Mouse (Mus musculus) forebrain, embryonic 14.5 days (tissue): ENCODE results near the gene Igdcc3. TPM values are rescaled to one million over a fixed set of nuclear protein-coding genes. Genes with fewer than 3 reads are reported as not detected.

Experiments
- ATAC-seq: fragments of 200-750 bp; cut with Nextera tagmentation; 2 replicates; pipeline ENCODE4 v1.8.0; 2017; ENCODE audit warnings: mild to moderate bottlenecking, moderate library complexity
- DNase-seq: peaks from one replicate; pipeline ENCODE4 v3.0.0-alpha.2; 2015; ENCODE audit warnings: low spot score
- H3K27ac ChIP-seq: fragments of 300-500 bp; sonication (generic); 2 replicates; pipeline ENCODE4 v1.5.1; 2014; ENCODE audit warnings: low read depth, mild to moderate bottlenecking, control low read depth, low read length, moderate library complexity
- H3K27me3 ChIP-seq: fragments of 300-500 bp; sonication (generic); replicated peaks from 2 replicates; pipeline ENCODE4 v1.6.1; 2014; ENCODE audit warnings: low read length, control low read depth, mixed read lengths; ENCODE audit not compliant: control insufficient read depth, insufficient read depth
- H3K36me3 ChIP-seq: fragments of 300-500 bp; sonication (generic); 2 replicates; pipeline ENCODE4 v1.6.1; 2014; ENCODE audit warnings: low read length, control low read depth; ENCODE audit not compliant: control insufficient read depth, insufficient read depth
- H3K4me1 ChIP-seq: fragments of 300-500 bp; sonication (generic); 2 replicates; pipeline ENCODE4 v1.6.1; 2014; ENCODE audit warnings: antibody characterized with exemption, low read length, control low read depth; ENCODE audit not compliant: control insufficient read depth, insufficient read depth
- H3K4me2 ChIP-seq: fragments of 300-500 bp; sonication (generic); 2 replicates; pipeline ENCODE4 v1.6.1; 2014; ENCODE audit warnings: mild to moderate bottlenecking, control low read depth, low read length
- H3K4me3 ChIP-seq: fragments of 300-500 bp; sonication (generic); 2 replicates; pipeline ENCODE4 v1.5.1; 2014; ENCODE audit warnings: low read depth, low read length, control low read depth
- H3K9ac ChIP-seq: fragments of 300-500 bp; sonication (generic); 2 replicates; pipeline ENCODE4 v1.6.1; 2014; ENCODE audit warnings: mild to moderate bottlenecking, low read length, control low read depth, moderate library complexity
- H3K9me3 ChIP-seq: fragments of 300-500 bp; sonication (generic); replicated peaks from 2 replicates; pipeline ENCODE4 v1.6.1; 2016; ENCODE audit warnings: low read length, control low read depth, mixed read lengths; ENCODE audit not compliant: control insufficient read depth
- WGBS: fragments of 180-500 bp; shearing (Covaris S2); extraction: QIAGEN DNeasy Blood & Tissue Kit; methylation state at CpG from one replicate; pipeline ENCODE4 v1.1.7; 2014; 5-methylcytosine and 5-hydroxymethylcytosine counted together
- polyA plus RNA-seq: library from polyadenylated mRNA; unstranded; fragments of >200 nt; fragmentation: Nextera tagmentation; extraction: Ambion mirVana; gene quantifications from 2 replicates; pipeline ENCODE4 v1.2.1, GENCODE M21; 2014

Gene Igdcc3
- polyA plus RNA-seq, 1 experiment from 2014 or later: 5.1 TPM

DNA sequence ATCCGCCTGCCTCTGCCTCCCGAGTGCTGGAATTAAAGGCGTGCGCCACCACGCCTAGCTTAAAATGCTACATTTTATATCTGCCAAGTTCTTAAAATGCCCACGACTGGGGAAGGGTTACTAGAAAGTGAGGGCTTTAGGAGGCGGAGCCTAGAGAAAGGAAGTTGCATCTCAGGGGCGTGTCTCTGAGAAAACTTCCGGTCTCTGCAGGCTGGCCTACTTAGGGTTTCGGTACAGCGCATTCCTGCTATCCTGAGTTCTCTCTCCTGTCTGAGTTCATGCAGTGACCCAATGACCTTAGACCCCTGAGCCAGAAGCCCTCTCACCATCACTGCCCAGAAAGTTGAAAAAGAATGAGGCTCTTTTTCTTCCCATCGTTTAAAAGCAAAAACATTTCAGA is 52.2 kb downstream of the Igdcc3 start:
- ATAC-seq (no peak), DNase-seq (no peak)
- H3K36me3 ChIP-seq: no peaks in the 10 kb centered on the region
- no peak overlapping the region for H3K9ac ChIP-seq
- no peaks in the 10 kb centered on the region for H3K9me3 ChIP-seq
- 76% methylated on average over 12 of the region's 12 CpGs for WGBS
- H3K4me2 ChIP-seq: no peak overlapping the region
- peaks cover 10% of the 10 kb centered on the region for H3K4me1 ChIP-seq
- H3K27ac ChIP-seq: no peak overlapping the region
- H3K4me3 ChIP-seq: no peak overlapping the region
- H3K27me3 ChIP-seq: no peaks in the 10 kb centered on the region

DNA sequence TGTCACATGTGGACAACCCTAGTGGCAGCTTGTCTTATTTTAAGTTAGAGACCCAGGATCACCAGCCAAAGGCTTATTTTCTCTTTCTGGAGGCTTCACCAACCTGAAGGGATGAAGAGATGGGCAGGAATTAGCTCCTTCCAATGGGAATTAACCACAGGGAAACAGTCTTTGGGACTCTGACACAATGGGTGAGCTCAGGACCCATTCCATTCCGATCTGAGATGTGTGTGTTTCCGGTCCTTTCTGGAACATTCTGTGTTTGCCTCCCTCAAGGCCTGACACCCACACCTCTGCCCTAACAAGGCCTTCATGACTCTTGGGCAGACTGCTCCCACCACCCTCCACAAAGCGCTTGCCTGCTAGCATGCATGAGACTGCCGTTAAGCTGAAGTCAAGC is 54.1 kb downstream of the Igdcc3 start, which contains the start of gene Parp16:
Parp16 (plus strand) TSS at position 301 of the 400 bp plus-strand sequence.
- Histone ChIP-seq H3K9me3 (no peaks in the 10 kb centered on the region), H3K27me3 (no peaks in the 10 kb centered on the region), H3K4me3 (no peak within 1 kb of the TSS), H3K27ac (peak within 1 kb of the TSS; percentile 76), H3K36me3 (no peaks in the 10 kb centered on the region), H3K4me1 (peaks cover 10% of the 10 kb centered on the region), H3K9ac (peak within 1 kb of the TSS; percentile 2; the same call in 1 of the 2 replicates), H3K4me2 (0 out of 2 replicates have a peak within 1 kb of the TSS, but pooled peaks have one; percentile 12)
- WGBS: 86% methylated on average over 4 of the region's 4 CpGs
- no peak for ATAC-seq
- DNase-seq: no peak

DNA sequence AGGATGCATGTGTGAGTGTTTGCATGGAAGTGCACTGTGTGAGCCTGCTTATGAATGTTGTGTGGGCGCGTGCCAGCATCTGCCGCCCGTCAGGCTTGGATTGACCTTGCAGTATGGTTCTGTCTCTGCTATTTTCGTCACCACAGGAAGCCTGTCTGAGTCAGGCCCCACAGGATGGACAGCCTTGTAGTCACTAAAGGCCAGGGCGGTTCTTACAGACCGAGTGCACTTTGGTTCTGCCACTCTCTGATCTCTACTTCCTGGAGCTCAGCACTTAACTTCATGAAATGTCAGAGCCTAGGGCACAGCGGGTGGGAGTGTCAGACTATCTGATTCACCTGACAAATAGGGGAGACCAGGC is 54.6 kb downstream of the Igdcc3 start:
- Histone ChIP-seq H3K4me2 (no peak overlapping the region), H3K4me1 (peaks cover 10% of the 10 kb centered on the region), H3K9me3 (no peaks in the 10 kb centered on the region), H3K27me3 (no peaks in the 10 kb centered on the region), H3K27ac (peak overlapping the region; percentile 76), H3K9ac (peak overlapping the region; percentile 2; the same call in 1 of the 2 replicates), H3K4me3 (no peak overlapping the region), H3K36me3 (no peaks in the 10 kb centered on the region)
- DNase-seq (no peak), ATAC-seq (no peak)
- WGBS: 53% methylated on average over 8 of the region's 8 CpGs

DNA sequence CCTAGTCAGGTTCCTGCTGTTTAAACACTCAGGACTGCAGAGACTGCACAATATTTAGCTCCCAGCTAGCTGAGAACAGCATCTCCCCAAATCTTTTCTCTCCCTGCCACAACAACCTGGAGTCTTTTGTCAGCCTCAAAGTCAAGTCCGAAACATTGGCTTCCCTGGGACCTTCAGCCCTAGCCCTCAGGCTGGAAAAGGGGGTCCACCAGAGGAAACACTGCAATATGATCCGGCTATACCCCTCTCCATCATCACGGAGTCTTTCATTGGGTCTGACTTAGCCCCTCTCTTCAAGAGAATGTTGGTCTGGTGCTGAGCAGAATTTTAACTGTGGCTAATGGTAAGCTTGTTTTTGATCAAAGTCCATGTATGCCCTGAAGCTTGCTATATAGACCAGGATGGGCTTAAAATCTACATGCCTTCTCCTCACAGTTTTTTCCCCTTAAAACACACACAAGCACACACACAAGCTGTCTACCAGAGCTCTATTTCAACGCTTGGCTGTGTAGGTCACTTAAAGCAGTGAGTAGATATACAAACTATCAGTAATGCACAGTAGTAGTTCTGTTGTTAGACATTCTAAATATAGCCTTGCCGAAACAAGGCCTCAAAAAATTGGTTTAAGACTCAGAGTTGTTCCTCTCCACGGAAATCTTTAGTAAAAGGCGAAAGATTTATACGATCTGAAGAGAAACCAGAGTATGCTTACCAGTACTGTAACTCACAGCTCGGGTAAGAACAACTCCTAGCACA is 55.2 kb downstream of the Igdcc3 start:
- H3K27me3 ChIP-seq: no peaks in the 10 kb centered on the region
- H3K9ac ChIP-seq: peak overlapping the region; percentile 17; the same call in 1 of the 2 replicates
- DNase-seq: peak; percentile 93
- H3K36me3 ChIP-seq: no peaks in the 10 kb centered on the region
- H3K4me2 ChIP-seq: peak overlapping the region; percentile 29
- peaks cover 10% of the 10 kb centered on the region for H3K4me1 ChIP-seq
- WGBS: 2% methylated on average over 9 of the region's 9 CpGs
- peak overlapping the region; percentile 7; the same call in 1 of the 2 replicates for H3K4me3 ChIP-seq
- peak overlapping the region; percentile 76 for H3K27ac ChIP-seq
- no peaks in the 10 kb centered on the region for H3K9me3 ChIP-seq
- ATAC-seq: peak; percentile 87

DNA sequence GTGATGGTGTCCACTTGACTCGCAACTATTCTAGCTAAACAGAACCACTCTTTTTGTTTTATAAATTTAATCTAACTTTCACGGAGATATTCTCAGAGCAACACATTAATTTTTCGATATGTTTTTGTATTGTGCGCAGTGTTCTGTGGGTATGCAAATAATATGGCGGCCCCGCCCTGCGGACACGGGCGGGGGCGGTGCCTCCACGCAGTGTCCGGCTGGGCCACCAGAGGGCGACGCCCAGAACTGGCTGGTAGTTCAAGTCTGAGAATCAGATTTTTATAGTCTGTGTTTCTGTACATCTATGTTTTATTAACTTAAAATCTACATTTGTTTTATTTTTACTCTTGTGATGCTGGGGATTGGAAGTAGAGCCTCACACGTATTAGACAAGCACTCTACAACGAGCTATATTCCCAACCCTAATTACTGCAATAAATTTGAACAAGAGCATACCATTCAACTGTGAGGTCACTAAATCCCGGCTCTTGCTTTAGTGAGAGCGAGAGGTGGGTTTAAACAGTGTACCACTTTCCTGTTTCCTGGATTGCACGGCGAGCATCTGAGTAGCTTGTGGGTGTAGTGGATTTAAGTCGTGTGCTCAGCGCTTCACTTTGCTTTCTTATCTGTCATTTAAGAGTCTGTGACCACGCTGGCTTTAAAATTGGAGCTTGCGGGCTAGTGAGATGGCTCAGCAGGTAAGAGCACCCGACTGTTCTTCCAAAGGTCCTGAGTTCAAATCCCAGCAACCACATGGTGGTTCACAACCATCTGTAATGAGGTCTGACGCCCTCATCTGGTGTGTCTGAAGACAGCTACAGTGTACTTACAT is 56.0 kb downstream of the Igdcc3 start:
- peak overlapping the region; percentile 29 for H3K4me2 ChIP-seq
- DNase-seq (peak; percentile 92), ATAC-seq (peak; percentile 80)
- no peak overlapping the region for H3K27ac ChIP-seq
- peak overlapping the region; percentile 29; the same call in 1 of the 2 replicates for H3K9ac ChIP-seq
- H3K27me3 ChIP-seq: no peaks in the 10 kb centered on the region
- no peaks in the 10 kb centered on the region for H3K36me3 ChIP-seq
- H3K9me3 ChIP-seq: no peaks in the 10 kb centered on the region
- peaks cover 10% of the 10 kb centered on the region for H3K4me1 ChIP-seq
- 20% methylated on average over 26 of the region's 26 CpGs for WGBS
- peak overlapping the region; percentile 7; the same call in 1 of the 2 replicates for H3K4me3 ChIP-seq

DNA sequence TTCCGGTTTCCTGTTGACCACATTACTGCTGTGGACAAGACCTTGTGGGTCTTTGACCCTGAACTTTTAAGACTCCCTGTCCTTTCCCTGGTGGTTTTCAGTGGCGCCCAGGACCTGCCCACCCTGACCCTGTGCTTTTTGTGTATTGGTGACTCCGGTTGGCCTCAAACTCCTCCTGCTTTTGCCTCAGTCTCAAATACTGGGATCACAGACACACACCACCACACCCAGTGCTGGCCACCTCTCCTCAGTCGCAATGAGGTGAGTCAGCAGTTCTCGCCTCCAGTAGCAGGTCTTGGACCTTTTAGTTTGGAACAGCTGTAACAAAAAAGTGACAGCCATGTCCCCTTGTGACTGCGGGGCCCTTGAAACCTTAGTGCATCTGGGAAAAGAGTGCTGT is 56.8 kb downstream of the Igdcc3 start:
- Histone ChIP-seq H3K27ac (no peak overlapping the region), H3K4me1 (peaks cover 7% of the 10 kb centered on the region), H3K4me3 (no peak overlapping the region), H3K27me3 (no peaks in the 10 kb centered on the region), H3K36me3 (no peaks in the 10 kb centered on the region), H3K4me2 (no peak overlapping the region), H3K9ac (no peak overlapping the region), H3K9me3 (no peaks in the 10 kb centered on the region)
- WGBS: 89% methylated on average over 6 of the region's 6 CpGs
- DNase-seq (no peak), ATAC-seq (no peak)

DNA sequence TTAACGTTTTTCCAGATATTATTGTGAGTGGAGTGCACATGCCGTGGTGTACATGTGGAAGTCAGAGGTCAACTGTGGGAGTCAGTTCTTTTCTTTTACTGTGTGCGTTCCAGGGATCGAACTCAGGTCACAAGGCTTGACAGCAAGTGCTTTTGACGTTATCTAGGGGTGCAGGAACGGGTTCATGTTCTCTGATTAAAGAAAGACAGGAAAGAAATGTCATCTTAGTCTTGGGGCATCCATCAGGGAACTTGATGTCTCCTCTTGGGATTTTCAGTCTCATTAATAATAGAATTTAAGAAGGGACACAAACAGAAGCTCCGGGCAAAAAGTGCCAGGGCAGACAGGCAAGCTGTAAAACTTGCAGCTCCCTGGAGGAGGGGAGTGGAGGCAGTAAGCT is 58.7 kb downstream of the Igdcc3 start:
- no peak for DNase-seq
- Histone ChIP-seq H3K4me2 (no peak overlapping the region), H3K36me3 (no peaks in the 10 kb centered on the region), H3K9ac (no peak overlapping the region), H3K4me1 (peaks cover 7% of the 10 kb centered on the region), H3K27ac (no peak overlapping the region; the same call in 1 of the 2 replicates), H3K4me3 (no peak overlapping the region), H3K27me3 (no peaks in the 10 kb centered on the region), H3K9me3 (no peaks in the 10 kb centered on the region)
- 73% methylated on average over 7 of the region's 7 CpGs for WGBS
- no peak for ATAC-seq

DNA sequence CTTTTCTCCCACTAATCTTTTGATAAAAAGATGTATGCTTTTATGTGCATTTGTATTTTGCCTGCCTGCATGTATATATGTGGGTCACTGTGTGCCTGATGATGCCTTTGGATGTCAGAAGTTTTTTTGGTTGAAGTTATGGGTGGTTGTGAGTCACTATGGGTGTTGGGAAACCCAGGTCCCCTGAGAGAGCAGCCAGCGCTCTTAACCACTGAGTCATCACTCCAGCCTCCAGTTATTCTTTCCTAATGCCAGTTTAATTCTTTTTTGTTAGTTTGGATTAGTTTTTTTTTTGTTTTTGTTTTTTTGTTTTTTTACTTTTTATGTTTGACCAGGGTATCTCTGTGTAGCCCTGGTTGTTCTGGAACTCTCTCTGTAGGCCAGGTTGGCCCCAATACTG is 59.6 kb downstream of the Igdcc3 start:
- Histone ChIP-seq H3K27me3 (no peaks in the 10 kb centered on the region), H3K9me3 (no peaks in the 10 kb centered on the region), H3K4me1 (peaks cover 5% of the 10 kb centered on the region), H3K4me2 (no peak overlapping the region), H3K27ac (no peak overlapping the region), H3K9ac (no peak overlapping the region), H3K36me3 (no peaks in the 10 kb centered on the region), H3K4me3 (no peak overlapping the region)
- ATAC-seq (no peak), DNase-seq (no peak)
- WGBS: 79% methylated on average over 1 of the region's 1 CpGs
